Mouse (Mus musculus) kidney, embryonic 15.5 days (tissue): ENCODE data around the gene Hils1. TPM values are rescaled to one million over a fixed set of nuclear protein-coding genes. Genes with fewer than 3 reads are reported as not detected.

Experiments
- ATAC-seq: fragments of 200-750 bp; cut with Nextera tagmentation; replicated peaks from 2 replicates; pipeline ENCODE4 v1.8.0; 2017; ENCODE audit warnings: moderate TSS enrichment; ENCODE audit not compliant: low FRiP score
- H3K27ac ChIP-seq: fragments of 300-500 bp; sonication (generic); 2 replicates; pipeline ENCODE4 v1.5.1; 2015; ENCODE audit warnings: mild to moderate bottlenecking, inconsistent platforms
- H3K27me3 ChIP-seq: fragments of 300-500 bp; sonication (generic); 2 replicates; pipeline ENCODE4 v1.6.1; 2015; ENCODE audit warnings: inconsistent platforms
- H3K36me3 ChIP-seq: fragments of 300-500 bp; sonication (generic); 2 replicates; pipeline ENCODE4 v1.6.1; 2015; ENCODE audit warnings: inconsistent platforms
- H3K4me1 ChIP-seq: fragments of 300-500 bp; sonication (generic); 2 replicates; pipeline ENCODE4 v1.6.1; 2015; ENCODE audit warnings: inconsistent platforms
- H3K4me2 ChIP-seq: fragments of 300-500 bp; sonication (generic); 2 replicates; pipeline ENCODE4 v1.6.1; 2015; ENCODE audit warnings: moderate library complexity, mild to moderate bottlenecking, inconsistent platforms
- H3K4me3 ChIP-seq: fragments of 300-500 bp; sonication (generic); replicated peaks from 2 replicates; pipeline ENCODE4 v1.5.1; 2015; ENCODE audit warnings: mild to moderate bottlenecking, inconsistent platforms
- H3K9ac ChIP-seq: fragments of 300-500 bp; sonication (generic); 2 replicates; pipeline ENCODE4 v1.6.1; 2015; ENCODE audit warnings: mild to moderate bottlenecking, inconsistent platforms
- H3K9me3 ChIP-seq: fragments of 300-500 bp; sonication (generic); replicated peaks from 2 replicates; pipeline ENCODE4 v1.6.1; 2016; ENCODE audit warnings: inconsistent platforms
- WGBS: fragments of 180-500 bp; shearing (Covaris S2); methylation state at CpG from one replicate; pipeline ENCODE4 v1.1.7; 2015; ENCODE audit warnings: mixed read lengths; 5-methylcytosine and 5-hydroxymethylcytosine counted together
- polyA plus RNA-seq: library from polyadenylated mRNA; unstranded; fragments of >200 nt; fragmentation: Nextera tagmentation; extraction: Ambion mirVana; gene quantifications from 2 replicates; pipeline ENCODE4 v1.2.1, GENCODE M21; 2015

Gene Hils1
- polyA plus RNA-seq, 1 experiment from 2014 or later: not detected

GRCm38 (mm10) chr11:94998041-94998531 is 30.7 kb downstream of the Hils1 start:
- Histone ChIP-seq H3K4me3 (no peak overlapping the region), H3K27ac (no peak overlapping the region), H3K9me3 (no peaks in the 10 kb centered on the region), H3K36me3 (peaks cover 80% of the 10 kb centered on the region), H3K9ac (no peak overlapping the region), H3K4me2 (no peak overlapping the region), H3K27me3 (no peaks in the 10 kb centered on the region), H3K4me1 (peaks cover 69% of the 10 kb centered on the region)
- 82% methylated on average over 16 of the region's 16 CpGs for WGBS
- ATAC-seq: no peak

GRCm38 (mm10) chr11:95000128-95000527 is 32.7 kb downstream of the Hils1 start:
- WGBS: 67% methylated on average over 8 of the region's 8 CpGs
- peak overlapping the region; percentile 85 for H3K27ac ChIP-seq
- peaks cover 94% of the 10 kb centered on the region for H3K36me3 ChIP-seq
- ATAC-seq: no peak
- H3K4me3 ChIP-seq: no peak overlapping the region
- no peaks in the 10 kb centered on the region for H3K9me3 ChIP-seq
- no peaks in the 10 kb centered on the region for H3K27me3 ChIP-seq
- peak overlapping the region; percentile 5; the same call in 1 of the 2 replicates for H3K9ac ChIP-seq
- H3K4me1 ChIP-seq: peaks cover 52% of the 10 kb centered on the region
- H3K4me2 ChIP-seq: peak overlapping the region; percentile 29; the same call in 1 of the 2 replicates

- Histone ChIP-seq H3K27ac (peak overlapping the region; percentile 85), H3K36me3 (peaks cover 95% of the 10 kb centered on the region), H3K4me1 (peaks cover 48% of the 10 kb centered on the region), H3K27me3 (no peaks in the 10 kb centered on the region), H3K9ac (peak overlapping the region; percentile 5; the same call in 1 of the 2 replicates), H3K4me3 (no peak overlapping the region), H3K9me3 (no peaks in the 10 kb centered on the region), H3K4me2 (peak overlapping the region; percentile 29; the same call in 1 of the 2 replicates)
- 21% methylated on average over 4 of the region's 4 CpGs for WGBS
- peak; percentile 12; the same call in 1 of the 2 replicates for ATAC-seq
Observed at GRCm38 (mm10) chr11:95000548-95000947, 33.2 kb downstream of the Hils1 start.

GRCm38 (mm10) chr11:95001058-95001457 is 33.7 kb downstream of the Hils1 start:
- Histone ChIP-seq H3K27ac (peak overlapping the region; percentile 85), H3K9ac (no peak overlapping the region), H3K4me1 (peaks cover 46% of the 10 kb centered on the region), H3K4me3 (0 out of 2 replicates have a peak overlapping the region, but pooled peaks have one; percentile 4), H3K9me3 (no peaks in the 10 kb centered on the region), H3K27me3 (no peaks in the 10 kb centered on the region), H3K4me2 (peak overlapping the region; percentile 29; the same call in 1 of the 2 replicates), H3K36me3 (peaks cover 98% of the 10 kb centered on the region)
- ATAC-seq: peak; percentile 50; the same call in 1 of the 2 replicates
- WGBS: 4% methylated on average over 8 of the region's 8 CpGs

- Histone ChIP-seq H3K4me2 (no peak overlapping the region), H3K36me3 (peaks cover 91% of the 10 kb centered on the region), H3K4me1 (peaks cover 49% of the 10 kb centered on the region), H3K4me3 (no peak overlapping the region), H3K9ac (no peak overlapping the region), H3K9me3 (no peaks in the 10 kb centered on the region), H3K27ac (peak overlapping the region; percentile 85), H3K27me3 (no peaks in the 10 kb centered on the region)
- ATAC-seq: no peak
- WGBS: 89% methylated on average over 21 of the region's 21 CpGs
Observed at GRCm38 (mm10) chr11:95001584-95002347, 34.4 kb downstream of the Hils1 start.

- Histone ChIP-seq H3K9ac (no peak overlapping the region), H3K4me2 (no peak overlapping the region), H3K4me3 (no peak overlapping the region), H3K36me3 (peaks cover 81% of the 10 kb centered on the region), H3K27ac (no peak overlapping the region), H3K27me3 (no peaks in the 10 kb centered on the region), H3K4me1 (peaks cover 57% of the 10 kb centered on the region), H3K9me3 (no peaks in the 10 kb centered on the region)
- no peak for ATAC-seq
- 94% methylated on average over 8 of the region's 8 CpGs for WGBS
Observed at GRCm38 (mm10) chr11:95002705-95003104, 35.3 kb downstream of the Hils1 start.

- peaks cover 65% of the 10 kb centered on the region for H3K36me3 ChIP-seq
- 83% methylated on average over 12 of the region's 12 CpGs for WGBS
Observed at GRCm38 (mm10) chr11:95004136-95004936, 36.9 kb downstream of the Hils1 start.

GRCm38 (mm10) chr11:95004937-95005198 is 37.5 kb downstream of the Hils1 start:
- H3K27ac ChIP-seq: 0 out of 2 replicates have a peak overlapping the region, but pooled peaks have one; percentile 24
- no peak overlapping the region for H3K4me2 ChIP-seq
- no peak overlapping the region for H3K4me3 ChIP-seq
- H3K9ac ChIP-seq: no peak overlapping the region
- peaks cover 60% of the 10 kb centered on the region for H3K4me1 ChIP-seq
- H3K9me3 ChIP-seq: no peaks in the 10 kb centered on the region
- ATAC-seq: no peak
- H3K27me3 ChIP-seq: no peaks in the 10 kb centered on the region
- WGBS: 46% methylated on average over 6 of the region's 6 CpGs
- H3K36me3 ChIP-seq: peaks cover 60% of the 10 kb centered on the region

More at GRCm38 (mm10) chr11:95004136-95004936, 36.9 kb downstream of the Hils1 start:
- H3K27ac ChIP-seq: 0 out of 2 replicates have a peak overlapping the region, but pooled peaks have one; percentile 24
- no peak overlapping the region for H3K4me2 ChIP-seq
- H3K9me3 ChIP-seq: no peaks in the 10 kb centered on the region
- no peak overlapping the region for H3K9ac ChIP-seq
- H3K27me3 ChIP-seq: no peaks in the 10 kb centered on the region
- H3K4me3 ChIP-seq: no peak overlapping the region
- peaks cover 63% of the 10 kb centered on the region for H3K4me1 ChIP-seq
- ATAC-seq: no peak

- Histone ChIP-seq H3K9ac (peak overlapping the region; percentile 21; the same call in 1 of the 2 replicates), H3K9me3 (no peaks in the 10 kb centered on the region), H3K27ac (peak overlapping the region; percentile 84), H3K4me3 (peak overlapping the region; percentile 49), H3K36me3 (peaks cover 49% of the 10 kb centered on the region), H3K4me1 (peaks cover 56% of the 10 kb centered on the region), H3K27me3 (no peaks in the 10 kb centered on the region), H3K4me2 (peak overlapping the region; percentile 80)
- no peak for ATAC-seq
- 33% methylated on average over 4 of the region's 4 CpGs for WGBS
Observed at GRCm38 (mm10) chr11:95006038-95006437, 38.6 kb downstream of the Hils1 start.

GRCm38 (mm10) chr11:95006525-95007219 is 39.3 kb downstream of the Hils1 start:
- H3K9ac ChIP-seq: peak overlapping the region; percentile 48
- H3K4me1 ChIP-seq: peaks cover 55% of the 10 kb centered on the region
- peak overlapping the region; percentile 80 for H3K4me2 ChIP-seq
- H3K9me3 ChIP-seq: no peaks in the 10 kb centered on the region
- H3K36me3 ChIP-seq: peaks cover 43% of the 10 kb centered on the region
- WGBS: 2% methylated on average over 27 of the region's 27 CpGs
- peak overlapping the region; percentile 49 for H3K4me3 ChIP-seq
- ATAC-seq: peak; percentile 31; the same call in 1 of the 2 replicates
- H3K27me3 ChIP-seq: no peaks in the 10 kb centered on the region
- H3K27ac ChIP-seq: peak overlapping the region; percentile 84

- peak overlapping the region; percentile 80; the same call in 1 of the 2 replicates for H3K4me2 ChIP-seq
- no peak overlapping the region for H3K9ac ChIP-seq
- H3K9me3 ChIP-seq: no peaks in the 10 kb centered on the region
- H3K4me3 ChIP-seq: no peak overlapping the region
- H3K4me1 ChIP-seq: peaks cover 59% of the 10 kb centered on the region
- 62% methylated on average over 3 of the region's 3 CpGs for WGBS
- peaks cover 35% of the 10 kb centered on the region for H3K36me3 ChIP-seq
- ATAC-seq: no peak
- H3K27ac ChIP-seq: peak overlapping the region; percentile 84
- H3K27me3 ChIP-seq: no peaks in the 10 kb centered on the region
Observed at GRCm38 (mm10) chr11:95007418-95007817, 40.0 kb downstream of the Hils1 start.
